Mouse (Mus musculus) thymus, postnatal 25 days (tissue): ENCODE measurements around the gene Lyrm4.
"Not testable (repeated sequence)": the region's sequence is repeated elsewhere in the genome, so short reads cannot be mapped to it uniquely, and the experiment has no call there.

Experiments
- DNase-seq: peaks from one replicate; pipeline ENCODE4 v3.0.0; 2022

Lyrm4 gene

GRCm38 (mm10) chr13:35991185-35991584 is 126.1 kb downstream of the Lyrm4 start:
- not testable (repeated sequence) for DNase-seq

- no peak for DNase-seq
These were observed 128.0 kb downstream of the Lyrm4 start for GRCm38 (mm10) chr13:35989329-35989728.

GRCm38 (mm10) chr13:35982985-35983384 is 134.3 kb downstream of the Lyrm4 start:
- no peak for DNase-seq

GRCm38 (mm10) chr13:35980471-35980870 is 136.9 kb downstream of the Lyrm4 start:
- no peak for DNase-seq

- DNase-seq = no peak
These were observed 140.4 kb downstream of the Lyrm4 start for GRCm38 (mm10) chr13:35976912-35977311.

GRCm38 (mm10) chr13:35969829-35970228 is 147.5 kb downstream of the Lyrm4 start:
- no peak for DNase-seq

GRCm38 (mm10) chr13:35969431-35969721 is 147.9 kb downstream of the Lyrm4 start:
- DNase-seq = no peak

- no peak for DNase-seq
These were observed 148.5 kb downstream of the Lyrm4 start for GRCm38 (mm10) chr13:35968719-35969430.

- no peak for DNase-seq
These were observed 149.1 kb downstream of the Lyrm4 start for GRCm38 (mm10) chr13:35968131-35968718.

GRCm38 (mm10) chr13:35967690-35968089 is 149.6 kb downstream of the Lyrm4 start:
- DNase-seq = no peak

GRCm38 (mm10) chr13:35963583-35963982 is 153.7 kb downstream of the Lyrm4 start:
- no peak for DNase-seq

- DNase-seq = no peak
These were observed 157.8 kb downstream of the Lyrm4 start for GRCm38 (mm10) chr13:35959391-35960067.

GRCm38 (mm10) chr13:35958539-35958938 is 158.8 kb downstream of the Lyrm4 start, which contains the start of gene Ppp1r3g:
Gene Ppp1r3g (plus strand): TSS chr13:35958839.
- no peak for DNase-seq

GRCm38 (mm10) chr13:35949814-35950455 is 167.4 kb downstream of the Lyrm4 start:
- no peak for DNase-seq

- peak; percentile 55 for DNase-seq
These were observed 169.8 kb downstream of the Lyrm4 start for GRCm38 (mm10) chr13:35947354-35948000.

- no peak for DNase-seq
These were observed 170.5 kb downstream of the Lyrm4 start for GRCm38 (mm10) chr13:35946659-35947353.

GRCm38 (mm10) chr13:35940934-35941333 is 176.4 kb downstream of the Lyrm4 start:
- no peak for DNase-seq

GRCm38 (mm10) chr13:35939871-35940665 is 177.3 kb downstream of the Lyrm4 start:
- no peak for DNase-seq

- no peak for DNase-seq
These were observed 179.3 kb downstream of the Lyrm4 start for GRCm38 (mm10) chr13:35937991-35938390.
